Mouse (Mus musculus): Measurements from ENCODE around the gene Rita1.
A peak's percentile ranks its signal among the peaks of the same experiment; 100 is the strongest.

Gene Rita1

GRCm38 (mm10) chr5:120600946-120601668 lies 11.3 kb downstream of the Rita1 start:
- peak; percentile 30 for DNase-seq (ENCODE audit: low read depth, low spot score)

GRCm38 (mm10) chr5:120599625-120600024 lies 12.8 kb downstream of the Rita1 start:
- DNase-seq (ENCODE audit: low read depth, low spot score), result no peak

DNA sequence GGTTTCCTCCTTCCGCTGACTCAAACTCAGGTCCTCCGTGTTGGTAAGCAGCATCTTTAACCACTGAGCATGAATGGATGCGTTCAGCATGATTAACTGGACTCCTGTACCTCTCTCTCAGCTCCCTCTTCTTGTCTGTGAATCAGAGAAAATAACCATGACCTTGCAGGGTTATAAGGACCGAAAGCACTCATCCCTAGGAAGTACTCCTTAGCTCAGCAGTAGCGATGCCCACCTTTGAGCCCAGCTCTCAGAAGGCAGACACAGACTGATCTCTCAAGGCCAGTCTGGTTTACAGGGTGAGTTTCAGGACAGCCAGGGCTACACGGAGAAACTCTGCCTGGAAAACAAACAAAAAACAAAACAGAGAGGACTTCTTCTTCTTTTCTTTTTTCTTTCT lies 17.9 kb downstream of the Rita1 start:
- DNase-seq (ENCODE audit: low read depth, low spot score), result no peak

GRCm38 (mm10) chr5:120592141-120592540 lies 20.2 kb downstream of the Rita1 start:
- DNase-seq (ENCODE audit: low read depth, low spot score), result peak; percentile 46

GRCm38 (mm10) chr5:120590356-120591010 lies 21.9 kb downstream of the Rita1 start:
- DNase-seq (ENCODE audit: low read depth, low spot score), result peak; percentile 66

DNA sequence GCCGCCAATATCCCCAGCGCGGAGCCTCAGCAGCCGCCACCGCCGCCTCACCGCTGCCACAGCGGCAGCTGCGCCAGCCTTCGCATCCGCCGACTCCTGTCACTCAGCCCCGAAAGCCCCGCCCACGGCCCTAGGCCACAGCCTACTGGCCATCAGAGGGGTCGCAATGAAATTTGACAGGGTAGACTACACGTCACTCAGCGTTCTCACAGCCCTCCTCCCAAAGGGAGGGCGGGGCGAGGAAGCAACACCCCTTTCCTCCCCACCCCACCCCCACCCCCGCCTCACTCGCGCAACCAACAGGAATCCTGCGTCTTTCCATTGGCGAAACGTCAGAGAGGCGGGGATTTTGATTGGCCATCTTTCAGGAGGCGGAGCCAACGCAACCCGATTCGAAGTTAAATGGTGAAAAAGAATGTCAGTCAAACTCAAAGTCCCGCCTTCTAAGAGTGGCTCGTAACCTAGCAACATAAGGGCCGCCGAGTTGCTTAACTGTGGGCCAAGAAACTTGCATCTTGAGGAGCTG lies 23.8 kb downstream of the Rita1 start, which contains the start of the genes Tpcn1 and Iqcd:
TSS of gene Tpcn1 (minus strand) at position 105 of the 526 bp plus-strand sequence.
TSS of gene Iqcd (plus strand) at position 448 of the 526 bp plus-strand sequence.
- DNase-seq (ENCODE audit: low read depth, low spot score), result peak; percentile 100

DNA sequence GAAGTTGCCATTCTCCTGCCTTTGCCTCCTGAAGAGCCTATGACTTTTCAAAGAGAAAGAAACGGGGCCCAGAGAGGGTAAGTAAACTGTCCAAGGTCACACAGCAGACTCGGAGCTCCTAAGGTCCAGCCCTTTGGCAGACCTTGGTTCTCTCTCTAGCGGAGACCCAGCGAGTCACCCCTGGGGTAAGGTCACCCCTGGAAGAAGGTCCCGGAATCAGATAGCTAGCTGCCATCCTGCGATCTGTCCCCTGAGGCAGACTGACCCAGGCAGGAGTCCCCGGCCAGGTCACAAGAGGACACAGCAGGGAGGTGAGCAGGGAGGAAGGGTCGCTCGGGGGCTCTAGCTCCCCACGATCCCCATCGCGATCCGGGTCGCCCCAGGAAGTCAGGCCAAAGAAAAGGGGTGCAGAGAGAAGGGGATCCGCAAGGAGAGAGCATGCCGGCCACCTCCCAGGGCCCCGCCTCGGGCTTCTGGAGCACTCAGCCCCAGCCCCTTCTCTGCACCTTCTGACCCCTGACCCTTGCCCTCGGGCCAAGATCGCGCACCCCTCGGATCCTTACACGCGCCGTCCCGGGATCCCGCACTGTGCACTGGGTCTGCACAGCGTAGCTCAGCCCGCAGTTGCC lies 24.3 kb downstream of the Rita1 start:
- no peak for DNase-seq (ENCODE audit: low read depth, low spot score)

- DNase-seq (ENCODE audit: low read depth, low spot score), result peak; percentile 38
These were observed 24.8 kb downstream of the Rita1 start for GRCm38 (mm10) chr5:120587616-120587926.

DNA sequence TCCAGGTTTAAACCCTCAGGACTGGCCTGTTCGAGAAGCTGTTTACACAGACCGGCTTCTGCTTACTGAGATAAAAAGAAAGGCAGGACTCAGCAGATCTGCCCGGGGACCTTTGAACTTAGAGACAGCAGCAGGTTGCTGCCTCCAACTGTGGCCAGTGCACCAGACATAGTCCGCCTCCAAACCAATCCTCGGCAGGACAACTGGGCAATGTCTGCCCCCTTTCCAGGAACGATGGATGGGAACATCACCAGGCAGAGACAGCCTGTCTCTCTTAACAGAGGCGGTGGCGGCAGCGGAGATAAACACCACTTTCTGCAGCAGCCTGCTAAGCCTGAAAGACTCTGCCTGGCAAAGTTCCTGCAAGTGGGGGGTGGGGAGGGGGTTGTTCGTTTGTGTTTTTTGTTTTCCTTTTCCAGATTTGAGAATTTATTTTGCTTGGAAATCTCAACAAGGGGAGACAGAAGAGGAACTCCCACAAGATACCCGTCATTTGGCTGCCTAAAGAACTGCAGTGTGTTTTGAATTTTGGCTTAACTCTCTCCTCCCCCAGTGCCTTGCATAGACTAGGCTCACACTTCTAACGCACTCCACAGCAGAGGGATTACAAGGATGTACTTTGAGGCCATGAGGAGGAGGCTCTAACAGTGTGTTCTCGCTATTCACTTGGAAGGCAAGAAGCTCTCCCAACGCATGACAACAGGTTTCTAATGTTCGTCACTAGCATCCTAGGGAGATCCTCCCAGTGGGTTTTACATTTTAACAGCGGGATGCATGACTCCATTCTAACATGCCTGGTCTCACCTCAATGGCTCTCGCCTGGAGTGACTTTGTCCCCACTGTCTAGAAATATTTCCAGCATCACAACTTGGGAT lies 25.4 kb downstream of the Rita1 start:
- no peak for DNase-seq (ENCODE audit: low read depth, low spot score)

DNA sequence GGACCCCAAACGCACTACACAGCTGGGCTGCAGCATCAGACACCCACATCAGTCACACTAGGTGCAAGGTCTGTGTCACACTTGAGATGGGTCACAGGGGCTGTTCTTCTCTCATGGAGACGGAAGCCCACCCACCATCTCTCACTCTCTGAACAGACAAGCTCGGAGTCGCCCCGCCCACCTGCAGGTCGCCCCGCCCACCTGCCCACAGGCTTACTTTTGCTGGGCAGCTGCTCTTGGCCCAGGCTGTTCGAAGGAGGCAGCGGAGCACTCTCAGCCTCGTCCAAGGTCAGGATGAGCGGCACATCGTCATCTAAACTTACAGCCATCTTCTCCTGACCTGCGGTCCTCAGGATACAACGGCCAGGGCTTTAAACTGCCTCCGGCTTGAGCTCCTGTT lies 27.4 kb downstream of the Rita1 start:
- no peak for DNase-seq (ENCODE audit: low read depth, low spot score)

DNA sequence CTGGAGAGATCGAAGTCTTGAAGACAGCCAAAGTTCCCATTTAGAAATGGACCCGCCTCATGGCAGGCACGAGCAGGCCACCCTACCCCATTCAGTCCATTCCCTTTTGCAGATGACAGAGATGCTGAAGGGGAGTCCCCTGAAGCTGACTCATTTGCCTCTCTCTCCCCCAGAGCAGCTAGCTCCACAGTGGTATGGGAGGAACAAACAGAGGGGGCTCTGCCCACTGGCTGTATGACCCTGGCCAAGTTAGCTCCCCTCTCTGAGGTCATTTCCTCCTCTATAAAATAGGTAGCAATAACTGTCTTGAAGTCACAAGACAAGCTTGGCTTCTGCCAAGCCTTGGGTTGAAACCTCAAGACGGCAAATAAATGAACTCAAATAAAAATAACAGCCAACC lies 28.9 kb downstream of the Rita1 start:
- no peak for DNase-seq (ENCODE audit: low read depth, low spot score)

DNA sequence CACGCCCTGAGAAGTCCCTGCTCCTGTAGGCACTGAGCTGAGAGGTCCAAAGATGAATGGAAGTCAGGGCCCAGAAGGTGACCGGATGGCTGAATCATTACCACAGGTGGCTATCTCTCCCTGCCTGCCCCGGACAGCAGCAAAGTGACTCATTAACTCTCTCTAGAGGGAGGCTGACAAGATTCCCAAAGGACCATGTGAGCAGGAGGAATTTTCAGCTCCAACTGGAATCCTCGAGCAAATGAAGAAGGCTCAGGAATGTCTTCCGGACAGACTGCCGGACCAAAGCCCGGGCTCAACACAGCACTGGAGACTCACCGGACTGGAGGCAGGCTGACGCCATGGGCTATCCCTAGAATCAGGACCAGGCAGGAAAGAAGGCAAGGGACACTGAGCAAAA lies 30.4 kb downstream of the Rita1 start:
- peak; percentile 76 for DNase-seq (ENCODE audit: low read depth, low spot score)

- DNase-seq (ENCODE audit: low read depth, low spot score), result no peak
These were observed 32.3 kb downstream of the Rita1 start for GRCm38 (mm10) chr5:120579898-120580626.

GRCm38 (mm10) chr5:120579211-120579897 lies 33.0 kb downstream of the Rita1 start:
- DNase-seq (ENCODE audit: low read depth, low spot score), result peak; percentile 42

GRCm38 (mm10) chr5:120578504-120579081 lies 33.8 kb downstream of the Rita1 start:
- DNase-seq (ENCODE audit: low read depth, low spot score), result peak; percentile 48

DNA sequence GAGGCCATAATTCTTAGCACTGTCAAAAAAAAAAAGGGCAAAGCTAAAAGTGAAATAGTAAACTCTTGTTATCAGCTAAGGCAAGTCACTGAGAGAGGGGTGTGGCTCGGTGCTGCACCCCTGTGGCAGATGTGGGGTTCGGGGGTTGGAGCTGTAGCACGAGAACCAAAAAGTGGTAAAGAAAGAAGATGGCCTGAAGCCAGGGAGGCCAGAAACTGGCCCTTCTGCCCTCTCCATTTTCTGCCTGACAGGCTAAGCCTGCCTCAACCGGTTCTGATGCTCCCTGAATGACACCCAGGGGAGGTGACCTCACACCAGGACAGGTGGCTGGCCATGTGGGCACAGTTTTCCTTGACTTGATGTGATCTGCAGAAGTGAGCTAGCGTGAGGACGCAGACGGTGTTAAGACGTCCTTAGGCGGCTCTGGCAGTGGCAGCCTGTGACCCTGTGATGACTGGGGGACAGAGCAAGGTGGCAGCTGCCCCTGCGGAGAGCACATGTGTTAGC lies 34.4 kb downstream of the Rita1 start:
- no peak for DNase-seq (ENCODE audit: low read depth, low spot score)

DNA sequence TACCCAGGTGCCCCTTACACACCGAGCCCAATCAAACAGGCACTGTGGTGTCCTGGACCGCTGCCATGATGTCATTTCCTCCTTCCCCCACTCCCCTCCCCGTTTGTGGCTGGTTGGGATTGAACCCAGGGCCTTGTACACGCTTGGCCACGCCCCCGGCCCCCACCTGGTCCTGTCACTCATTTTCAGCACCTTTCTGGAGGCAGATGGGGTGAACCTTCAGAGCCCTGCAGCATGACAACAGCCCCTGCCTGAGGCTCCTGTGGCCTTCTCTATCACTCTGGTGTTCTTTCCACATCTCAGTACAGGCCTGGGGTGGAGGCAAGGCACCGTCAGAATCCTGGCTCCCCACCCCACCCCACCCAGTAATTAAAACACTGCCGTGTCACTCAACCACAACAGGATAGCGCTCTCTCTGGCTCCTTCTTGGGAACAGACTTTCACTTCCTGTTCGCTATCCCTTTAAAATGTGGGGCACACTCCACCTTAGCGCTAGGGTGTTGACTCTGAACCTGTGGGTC lies 35.5 kb downstream of the Rita1 start:
- no peak for DNase-seq (ENCODE audit: low read depth, low spot score)

GRCm38 (mm10) chr5:120574469-120575063 lies 37.8 kb downstream of the Rita1 start:
- no peak for DNase-seq (ENCODE audit: low read depth, low spot score)
